Mouse (Mus musculus) cerebellum, postnatal 36 days (tissue): ENCODE measurements around the gene Hhex.
A peak's percentile ranks its signal among the peaks of the same experiment; 100 is the strongest.

Experiments
- DNase-seq, 2 experiments: peaks; one replicate each; pipeline ENCODE4 v3.0.0; 2021 to 2022; ENCODE audit warnings: mixed read lengths in 2 of 2

The Hhex gene

GRCm38 (mm10) chr19:37434263-37434951 lies at the start of gene Hhex:
TSS of gene Hhex (plus strand) at chr19:37434810.
- DNase-seq = peak in 1 of 2 experiments; percentile 8

- DNase-seq = no peak
Measured at GRCm38 (mm10) chr19:37386126-37386525, 48.5 kb upstream of the Hhex start.

- DNase-seq = no peak
Measured at GRCm38 (mm10) chr19:37391869-37392268, 42.7 kb upstream of the Hhex start.

- no peak for DNase-seq
Measured at GRCm38 (mm10) chr19:37396279-37396678, 38.3 kb upstream of the Hhex start.

- DNase-seq = no peak
Measured at GRCm38 (mm10) chr19:37400936-37401335, 33.7 kb upstream of the Hhex start.

- DNase-seq = peak; percentile 18 to 25
Measured at GRCm38 (mm10) chr19:37418294-37418693, 16.3 kb upstream of the Hhex start.

GRCm38 (mm10) chr19:37419613-37420012 lies 15.0 kb upstream of the Hhex start:
- peak; percentile 11 to 30 for DNase-seq

- no peak for DNase-seq
Measured at GRCm38 (mm10) chr19:37428589-37428988, 6.0 kb upstream of the Hhex start.

GRCm38 (mm10) chr19:37431139-37431756 lies 3.4 kb upstream of the Hhex start:
- DNase-seq = no peak

- no peak for DNase-seq
Measured at GRCm38 (mm10) chr19:37432868-37433570, 1.6 kb upstream of the Hhex start.

GRCm38 (mm10) chr19:37433895-37434262 lies 731 bp upstream of the Hhex start:
- DNase-seq = no peak

- peak in 1 of 2 experiments; percentile 4 for DNase-seq
Measured at GRCm38 (mm10) chr19:37435041-37435852, 637 bp downstream of the Hhex start.

GRCm38 (mm10) chr19:37435853-37436174 lies 1.2 kb downstream of the Hhex start:
- DNase-seq = no peak

GRCm38 (mm10) chr19:37436514-37437288 lies 2.1 kb downstream of the Hhex start:
- DNase-seq = no peak

GRCm38 (mm10) chr19:37437289-37437606 lies 2.6 kb downstream of the Hhex start:
- no peak for DNase-seq

- DNase-seq = no peak
Measured at GRCm38 (mm10) chr19:37440181-37440580, 5.6 kb downstream of the Hhex start.

GRCm38 (mm10) chr19:37440708-37441475 lies 6.3 kb downstream of the Hhex start:
- no peak for DNase-seq

- DNase-seq = no peak
Measured at GRCm38 (mm10) chr19:37442524-37443286, 8.1 kb downstream of the Hhex start.

GRCm38 (mm10) chr19:37443631-37444140 lies 9.1 kb downstream of the Hhex start:
- DNase-seq = no peak

GRCm38 (mm10) chr19:37448212-37448611 lies 13.6 kb downstream of the Hhex start:
- no peak for DNase-seq

GRCm38 (mm10) chr19:37449246-37449645 lies 14.6 kb downstream of the Hhex start:
- DNase-seq = no peak
